Mouse (Mus musculus): ENCODE results near the gene Mymx. TPM values are rescaled to one million over a fixed set of nuclear protein-coding genes. Genes with fewer than 3 reads are reported as not detected.

Gene Mymx
- polyA plus RNA-seq, 1 experiment from 2014 or later: 5.6 TPM

Other genes starting within 250 kb of the Mymx start
- 88.6 and 97.6 TPM in 2 replicates for gene Cdc5l, start 168.4 kb downstream of the Mymx start, polyA plus RNA-seq (2014; fragmentation: Nextera tagmentation; extraction: Ambion mirVana)
- 0.17 and 0.26 TPM in 2 replicates for gene Spats1, start 126.7 kb downstream of the Mymx start, polyA plus RNA-seq (2014; fragmentation: Nextera tagmentation; extraction: Ambion mirVana)
- 14.3 and 16.1 TPM in 2 replicates for gene Aars2, start 95.3 kb downstream of the Mymx start, polyA plus RNA-seq (2014; fragmentation: Nextera tagmentation; extraction: Ambion mirVana)
- 1.5 and 2.3 TPM in 2 replicates for gene Tcte1, start 78.7 kb downstream of the Mymx start, polyA plus RNA-seq (2014; fragmentation: Nextera tagmentation; extraction: Ambion mirVana)
- 5.4 and 6.3 TPM in 2 replicates for gene Tmem151b, start 52.4 kb downstream of the Mymx start, polyA plus RNA-seq (2014; fragmentation: Nextera tagmentation; extraction: Ambion mirVana)
- 3.5 and 5.3 TPM in 2 replicates for gene Nfkbie, start 46.4 kb downstream of the Mymx start, polyA plus RNA-seq (2014; fragmentation: Nextera tagmentation; extraction: Ambion mirVana)
- 85.6 and 92.2 TPM in 2 replicates for gene Slc35b2, start 38.2 kb downstream of the Mymx start, polyA plus RNA-seq (2014; fragmentation: Nextera tagmentation; extraction: Ambion mirVana)
- gene Hsp90ab1, start 28.8 kb downstream of the Mymx start, polyA plus RNA-seq (2014; fragmentation: Nextera tagmentation; extraction: Ambion mirVana): 1,660 and 1,740 TPM in 2 replicates
- gene Slc29a1, start 2.5 kb downstream of the Mymx start, polyA plus RNA-seq (2014; fragmentation: Nextera tagmentation; extraction: Ambion mirVana): 52.5 and 58.9 TPM in 2 replicates
- gene Capn11, start 57.2 kb upstream of the Mymx start, polyA plus RNA-seq (2014; fragmentation: Nextera tagmentation; extraction: Ambion mirVana): 0.28 and 0.52 TPM in 2 replicates
- gene Mrpl14, start 84.2 kb upstream of the Mymx start, polyA plus RNA-seq (2014; fragmentation: Nextera tagmentation; extraction: Ambion mirVana): 127 and 141 TPM in 2 replicates
- gene Tmem63b, start 84.8 kb upstream of the Mymx start, polyA plus RNA-seq (2014; fragmentation: Nextera tagmentation; extraction: Ambion mirVana): 23.5 and 24.8 TPM in 2 replicates
- gene 1600014C23Rik, start 131.7 kb upstream of the Mymx start, polyA plus RNA-seq (2014; fragmentation: Nextera tagmentation; extraction: Ambion mirVana): 0.61 TPM in 1 of 2 replicates, not detected in the other